Mouse (Mus musculus) ovary, postnatal 10 days (tissue): ENCODE measurements around the gene Scpep1.
"Not testable (repeated sequence)": the region's sequence is repeated elsewhere in the genome, so short reads cannot be mapped to it uniquely, and the experiment has no call there.

Experiments used
- DNase-seq: peaks from one replicate; pipeline ENCODE4 v3.0.0; 2022; ENCODE audit warnings: low spot score

The Scpep1 gene

GRCm38 (mm10) chr11:88955217-88955969 lies at the start of gene Scpep1:
Gene Scpep1, minus strand, starts transcription at chr11:88955465.
- peak; percentile 86 for DNase-seq

DNA sequence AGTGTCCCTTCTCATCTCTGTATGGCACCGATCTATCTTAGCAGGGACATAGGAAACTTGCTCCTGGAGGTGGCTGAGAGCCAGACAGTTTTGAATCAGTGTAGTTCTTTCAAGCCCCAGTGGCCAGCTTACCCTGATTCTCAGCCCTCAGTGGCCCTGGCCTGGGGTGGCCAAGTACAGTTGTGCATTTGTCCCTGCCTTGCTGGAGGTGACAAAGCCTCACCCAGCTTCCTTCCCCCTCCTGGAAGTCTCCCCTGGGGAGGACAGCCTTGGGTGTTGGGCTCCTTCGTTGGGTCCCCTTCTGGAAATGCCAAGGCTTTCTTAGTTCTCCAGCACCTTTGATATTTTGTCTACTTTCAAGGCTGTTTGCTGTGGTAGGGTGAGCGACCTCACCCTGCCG lies 48.5 kb upstream of the Scpep1 start:
- no peak for DNase-seq

DNA sequence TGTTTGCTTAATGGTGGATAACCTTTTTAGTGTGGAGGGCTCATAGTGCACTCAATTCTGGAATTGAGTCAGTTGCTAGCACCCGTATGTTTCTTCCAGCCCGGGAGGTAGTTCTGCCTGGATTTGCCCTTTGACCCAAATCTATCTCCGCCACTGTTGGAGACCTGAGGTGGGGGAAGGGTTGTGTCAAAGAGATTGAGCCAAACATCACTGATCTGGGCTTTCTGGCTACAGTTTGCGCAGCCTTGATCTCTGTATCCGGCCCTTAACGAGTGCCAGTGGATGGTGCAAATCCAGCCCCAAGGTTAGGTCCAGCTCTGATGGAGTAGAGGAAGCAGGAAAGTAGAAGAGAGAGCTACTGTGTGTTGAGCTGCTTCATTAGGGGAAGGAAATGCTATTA lies 47.8 kb upstream of the Scpep1 start:
- no peak for DNase-seq

DNA sequence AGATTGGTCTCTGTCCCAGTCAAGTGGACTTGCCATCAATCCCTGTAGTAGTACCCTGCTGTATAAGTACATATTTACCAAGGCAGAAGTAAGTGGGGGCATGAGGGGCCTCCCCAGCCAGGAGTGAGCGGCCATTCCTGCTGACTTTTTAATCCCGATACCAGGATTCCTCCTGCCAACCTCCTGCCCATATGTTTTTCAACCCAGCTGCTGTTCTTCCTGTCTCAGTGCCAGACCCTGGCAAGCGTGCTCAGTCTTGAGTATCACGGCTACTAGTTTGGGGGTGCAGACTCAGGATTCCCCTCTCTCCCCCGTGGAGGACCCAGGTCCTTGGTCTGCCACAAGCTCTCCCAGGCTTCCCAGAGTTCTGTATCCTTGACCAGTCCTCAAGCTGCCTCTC lies 47.4 kb upstream of the Scpep1 start:
- DNase-seq = no peak

- no peak for DNase-seq
These were observed 46.8 kb upstream of the Scpep1 start for GRCm38 (mm10) chr11:89002068-89002467.

DNA sequence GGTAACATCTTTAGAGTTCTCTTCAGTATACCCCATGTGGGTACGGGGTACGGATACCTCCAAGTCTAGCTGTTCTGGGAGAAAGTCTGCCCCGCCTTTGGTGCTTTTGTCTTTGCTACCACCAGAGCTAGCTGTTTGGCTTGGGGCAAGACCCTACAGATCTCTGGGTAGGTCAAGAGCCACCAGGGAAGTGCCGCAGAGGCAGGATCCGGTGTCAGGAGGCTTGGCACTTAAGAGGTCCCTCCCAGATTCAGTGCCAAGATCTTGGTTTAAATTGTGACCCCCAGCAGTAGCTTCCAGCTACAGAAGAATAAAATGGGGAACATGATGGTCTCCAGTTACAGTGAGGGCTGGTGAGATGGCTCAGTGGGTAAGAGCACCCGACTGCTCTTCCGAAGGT lies 46.3 kb upstream of the Scpep1 start:
- DNase-seq = no peak

DNA sequence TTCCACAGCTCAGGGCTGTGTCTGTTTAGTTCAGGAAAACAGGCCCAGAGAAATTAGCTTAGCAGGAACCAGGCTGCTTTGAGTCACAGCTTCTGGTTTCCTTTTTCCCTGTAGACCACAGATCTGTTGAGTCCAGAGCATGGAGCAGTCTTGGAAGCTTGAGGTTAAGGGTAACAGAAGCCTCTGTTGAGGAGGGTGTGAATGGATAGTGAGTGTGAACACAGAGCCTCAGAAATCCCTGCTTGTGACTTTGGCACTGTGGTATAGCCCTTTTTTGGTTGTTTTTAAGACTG lies 45.2 kb upstream of the Scpep1 start:
- no peak for DNase-seq

DNA sequence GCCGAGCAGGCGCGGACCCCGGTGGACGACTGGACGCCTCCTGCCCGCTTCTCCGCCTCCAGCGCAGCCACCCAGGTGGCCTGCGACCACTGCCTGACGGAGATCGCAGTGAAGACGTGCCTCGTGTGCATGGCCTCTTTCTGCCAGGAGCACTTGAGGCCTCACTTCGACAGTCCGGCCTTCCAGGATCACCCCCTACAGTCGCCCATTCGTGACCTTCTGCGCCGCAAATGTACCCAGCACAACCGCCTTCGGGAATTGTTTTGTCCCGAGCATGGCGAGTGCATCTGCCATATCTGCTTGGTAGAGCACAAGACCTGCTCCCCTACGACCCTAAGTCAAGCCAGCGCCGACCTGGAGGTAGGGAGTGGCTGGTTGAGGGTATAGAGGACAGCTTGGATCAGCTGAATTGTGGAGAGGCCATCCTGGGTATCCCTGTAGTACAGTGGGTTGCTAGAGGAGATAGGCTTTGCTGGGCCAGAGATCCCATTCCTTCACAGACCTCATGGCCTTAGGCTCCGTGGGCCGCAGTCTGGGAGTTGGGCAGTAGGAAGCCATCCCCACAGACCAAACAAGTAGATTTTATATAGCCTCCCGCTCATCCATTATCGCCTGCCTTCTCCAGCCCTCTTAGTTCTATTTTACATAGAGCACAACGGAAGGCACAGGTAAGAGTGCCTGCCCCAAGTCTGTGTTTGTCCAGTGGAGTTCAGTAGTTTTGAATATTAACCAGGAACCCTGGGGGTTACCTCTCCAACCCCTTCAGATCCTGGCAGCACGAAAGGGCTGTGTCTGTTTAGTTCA lies 44.7 kb upstream of the Scpep1 start:
- no peak for DNase-seq

GRCm38 (mm10) chr11:88998974-88999722 lies 43.9 kb upstream of the Scpep1 start, which contains the start of gene Trim25:
Gene Trim25, plus strand, starts transcription at chr11:88999376.
- DNase-seq = peak; percentile 73

DNA sequence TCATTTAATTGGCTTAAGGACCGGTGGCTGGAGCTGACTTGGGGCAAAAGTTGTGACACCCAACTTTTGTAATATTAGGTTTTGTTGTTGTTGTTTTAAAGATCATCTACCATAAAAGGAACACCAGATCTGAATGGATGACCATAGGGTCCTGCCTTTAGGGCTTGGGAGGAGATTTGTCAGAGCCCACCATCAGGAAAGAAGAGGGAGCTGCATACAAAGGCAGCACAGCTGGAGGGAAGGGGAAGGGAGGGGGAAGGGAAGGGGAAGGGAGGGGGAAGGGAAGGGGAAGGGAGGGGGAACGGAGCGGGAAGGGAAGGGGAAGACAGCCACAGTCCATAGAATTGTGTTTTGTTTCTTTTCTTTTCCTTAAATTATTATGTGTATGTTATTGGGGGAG lies 43.1 kb upstream of the Scpep1 start:
- no peak for DNase-seq

GRCm38 (mm10) chr11:88997343-88997742 lies 42.1 kb upstream of the Scpep1 start:
- not testable (repeated sequence) for DNase-seq

- DNase-seq = no peak
These were observed 41.2 kb upstream of the Scpep1 start for GRCm38 (mm10) chr11:88996427-88996826.

DNA sequence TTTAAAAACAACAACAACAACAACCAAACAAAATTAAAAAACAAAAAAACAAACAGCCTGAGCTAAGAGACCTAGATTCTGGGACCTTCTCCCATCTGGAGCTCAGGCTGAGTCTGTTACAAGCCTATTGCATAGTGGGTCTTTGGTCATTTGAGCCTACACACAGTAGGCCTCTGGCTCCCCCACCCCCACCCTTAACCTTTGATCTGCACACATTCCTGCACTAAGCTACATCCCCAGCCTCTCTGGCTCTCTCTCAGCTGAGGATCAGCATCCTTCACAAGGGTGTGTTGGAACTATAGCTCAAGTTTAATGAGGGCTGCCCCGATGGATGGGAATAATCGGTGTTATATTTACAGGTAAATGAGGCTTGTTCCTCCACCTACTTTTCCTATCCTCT lies 40.4 kb upstream of the Scpep1 start:
- no peak for DNase-seq

GRCm38 (mm10) chr11:88994492-88994891 lies 39.2 kb upstream of the Scpep1 start:
- no peak for DNase-seq

DNA sequence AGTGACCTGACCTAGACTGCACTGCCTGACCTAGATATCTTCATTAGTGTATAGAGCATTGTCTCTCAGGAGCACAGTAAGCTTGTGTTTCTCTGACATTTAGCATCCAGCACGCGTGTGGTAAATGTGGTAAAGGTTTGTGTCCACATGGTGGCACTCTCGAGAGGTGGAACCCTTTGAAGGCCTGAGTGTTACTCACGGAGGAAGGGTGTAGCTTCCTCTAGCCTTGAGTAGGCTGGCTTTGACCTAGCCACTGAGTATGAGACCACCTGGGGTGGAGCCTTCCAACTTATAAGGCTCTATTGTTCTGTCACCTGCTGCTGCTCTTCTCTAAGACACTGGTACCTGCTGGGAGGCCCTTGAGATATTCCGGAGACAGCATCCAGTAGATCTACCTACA lies 38.4 kb upstream of the Scpep1 start:
- DNase-seq = no peak

DNA sequence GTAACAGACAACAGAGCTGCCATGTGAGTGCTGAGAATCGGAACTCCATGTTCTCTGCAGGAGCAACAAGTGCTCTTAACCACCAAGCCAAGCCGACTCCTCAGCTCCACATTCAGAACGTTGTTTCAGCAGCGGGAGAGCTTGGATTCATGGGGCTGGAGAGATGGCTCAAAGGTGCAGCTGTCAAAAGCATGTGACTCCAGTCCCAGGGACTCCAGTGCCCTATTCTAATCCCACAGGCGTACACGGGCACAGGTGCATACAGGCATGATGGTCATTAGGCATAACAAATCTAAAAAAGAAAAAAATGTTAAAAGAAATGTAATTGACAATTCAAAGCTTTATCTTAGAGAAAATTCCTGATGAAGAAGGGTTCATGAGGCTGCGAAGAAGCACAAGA lies 37.9 kb upstream of the Scpep1 start:
- no peak for DNase-seq

DNA sequence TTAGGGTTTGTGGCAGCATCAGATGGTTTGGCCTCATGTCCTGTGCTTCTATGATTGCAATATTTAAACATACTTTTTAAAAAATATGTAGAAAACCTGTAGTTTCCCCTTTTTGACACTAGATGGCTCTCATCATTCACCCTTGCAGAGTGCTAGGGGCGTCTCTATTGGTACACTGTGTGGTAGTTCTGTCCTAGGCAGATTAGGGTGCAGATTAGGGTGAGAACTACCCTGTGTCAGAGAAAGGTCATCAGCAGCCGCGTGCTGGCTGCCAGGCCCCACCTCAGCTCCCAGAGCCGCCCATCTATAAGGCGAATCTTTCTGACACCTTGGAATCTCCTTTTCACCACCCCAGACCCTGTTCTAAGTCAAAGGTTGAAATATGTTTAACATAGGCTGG lies 34.3 kb upstream of the Scpep1 start:
- no peak for DNase-seq

DNA sequence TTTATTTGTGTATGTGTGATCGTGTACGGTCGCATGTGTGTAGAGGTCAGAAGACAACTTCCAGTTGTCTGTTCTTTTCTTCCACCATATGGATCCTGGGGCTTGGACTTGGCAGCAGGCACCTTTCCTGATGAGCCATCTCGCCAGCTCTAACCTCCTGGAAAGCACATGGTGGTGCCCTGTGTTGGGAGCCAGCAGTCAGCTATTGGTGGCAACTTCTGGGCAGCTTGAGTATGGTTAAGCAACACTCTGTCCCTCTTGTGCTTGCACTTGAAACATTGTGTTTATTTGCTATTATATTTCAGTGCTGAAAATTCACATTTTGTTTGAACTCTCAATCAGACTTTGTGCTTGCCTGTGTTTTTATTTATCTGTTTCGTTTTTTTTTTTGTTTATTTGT lies 33.7 kb upstream of the Scpep1 start:
- no peak for DNase-seq

DNA sequence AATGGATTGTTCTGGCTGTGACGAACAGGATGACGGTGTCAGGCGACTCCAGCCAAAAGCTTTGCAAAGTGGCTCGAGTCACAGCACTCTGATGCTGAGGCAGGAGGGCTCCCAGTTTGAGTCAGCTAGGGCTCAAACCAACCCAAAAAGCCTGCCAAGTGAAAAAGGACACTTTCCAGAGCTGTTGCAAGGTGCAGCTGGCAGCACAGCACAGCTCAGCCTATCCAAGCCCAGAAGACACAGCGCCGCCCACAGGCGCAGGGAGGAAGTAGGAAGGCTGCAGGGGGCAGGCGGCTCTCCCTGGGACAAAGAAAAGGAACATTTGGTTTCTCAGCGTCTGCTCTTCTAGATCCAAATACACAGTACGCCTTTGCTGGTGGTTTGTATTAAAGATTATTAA lies 31.4 kb upstream of the Scpep1 start:
- no peak for DNase-seq

DNA sequence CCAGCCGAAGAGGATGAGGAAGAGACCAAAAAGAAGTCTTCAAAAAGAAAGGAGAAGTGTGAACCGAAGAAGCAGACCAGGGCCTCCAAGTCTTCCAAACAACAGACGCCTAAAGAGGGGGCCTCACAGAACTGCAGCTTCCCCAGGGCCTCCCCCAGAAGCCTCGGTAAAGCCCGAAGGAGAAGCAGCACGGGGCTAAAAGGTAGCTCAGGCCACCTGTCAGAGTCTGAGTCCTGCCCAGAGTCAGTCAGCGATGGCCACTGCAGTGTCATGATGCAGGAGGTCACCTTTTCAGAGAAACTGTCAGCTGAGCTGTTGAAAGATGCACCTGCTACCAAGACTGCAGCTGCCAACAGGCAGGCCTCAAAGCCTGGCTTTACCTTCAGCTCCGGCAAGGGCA lies 26.1 kb upstream of the Scpep1 start:
- DNase-seq = no peak

- no peak for DNase-seq
These were observed 21.9 kb upstream of the Scpep1 start for GRCm38 (mm10) chr11:88977188-88977587.

DNA sequence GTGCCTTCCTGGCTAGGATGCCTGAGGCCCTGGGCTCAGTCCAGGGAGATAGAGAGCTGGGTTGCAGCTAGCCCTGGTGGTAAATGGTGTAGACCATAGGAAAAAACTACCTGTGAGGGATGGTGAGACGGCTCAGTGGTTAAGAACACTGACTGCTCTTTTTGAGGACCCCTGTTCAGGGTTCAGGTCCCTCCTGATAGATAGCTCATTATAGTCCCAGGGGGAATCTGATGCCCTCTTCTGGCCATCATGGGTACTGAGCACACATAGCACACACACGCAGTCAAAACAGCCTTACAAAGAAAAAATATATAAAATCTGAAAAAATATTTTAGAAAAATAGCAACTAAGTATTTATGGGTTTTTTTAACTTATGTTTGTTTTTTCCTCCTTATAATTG lies 21.1 kb upstream of the Scpep1 start:
- no peak for DNase-seq
